Mouse (Mus musculus) limb, embryonic 13.5 days (tissue): ENCODE data around the gene Gm10135. TPM values are rescaled to one million over a fixed set of nuclear protein-coding genes. Genes with fewer than 3 reads are reported as not detected.

ENCODE experiments used
- ATAC-seq: fragments of 200-750 bp; cut with Nextera tagmentation; 2 replicates; pipeline ENCODE4 v1.8.0; 2017; ENCODE audit warnings: low read depth, moderate number of reproducible peaks, moderate TSS enrichment; ENCODE audit not compliant: low FRiP score
- H3K27ac ChIP-seq: fragments of 300-500 bp; sonication (generic); 2 replicates; pipeline ENCODE4 v1.5.1; 2015; ENCODE audit warnings: inconsistent platforms, mild to moderate bottlenecking, moderate library complexity
- H3K27me3 ChIP-seq: fragments of 300-500 bp; sonication (generic); 2 replicates; pipeline ENCODE4 v1.6.1; 2015; ENCODE audit warnings: mild to moderate bottlenecking, inconsistent platforms
- H3K36me3 ChIP-seq: fragments of 300-500 bp; sonication (generic); 2 replicates; pipeline ENCODE4 v1.6.1; 2015; ENCODE audit warnings: inconsistent platforms, mild to moderate bottlenecking, moderate library complexity
- H3K4me1 ChIP-seq: fragments of 300-500 bp; sonication (generic); 2 replicates; pipeline ENCODE4 v1.6.1; 2015; ENCODE audit warnings: inconsistent platforms
- H3K4me2 ChIP-seq: fragments of 300-500 bp; sonication (generic); replicated peaks from 2 replicates; pipeline ENCODE4 v1.6.1; 2015; ENCODE audit warnings: inconsistent platforms, mild to moderate bottlenecking, moderate library complexity
- H3K4me3 ChIP-seq: fragments of 300-500 bp; sonication (generic); 2 replicates; pipeline ENCODE4 v1.5.1; 2015; ENCODE audit warnings: moderate library complexity, mild to moderate bottlenecking, inconsistent platforms
- H3K9ac ChIP-seq: fragments of 300-500 bp; sonication (generic); 2 replicates; pipeline ENCODE4 v1.6.1; 2015; ENCODE audit warnings: mild to moderate bottlenecking, inconsistent platforms
- H3K9me3 ChIP-seq: fragments of 300-500 bp; sonication (generic); 2 replicates; pipeline ENCODE4 v1.6.1; 2016; ENCODE audit warnings: inconsistent platforms
- WGBS: fragments of 180-500 bp; shearing (Covaris S2); methylation state at CpG from one replicate; pipeline ENCODE4 v1.1.7; 2015; 5-methylcytosine and 5-hydroxymethylcytosine counted together
- polyA plus RNA-seq: library from polyadenylated mRNA; unstranded; fragments of >200 nt; fragmentation: Nextera tagmentation; extraction: Ambion mirVana; gene quantifications from 2 replicates; pipeline ENCODE4 v1.2.1, GENCODE M21; 2015

Gm10135 gene
- polyA plus RNA-seq, 1 experiment from 2014 or later = not detected

- WGBS = 35% methylated on average over 4 of the region's 4 CpGs
- ATAC-seq = no peak
- peak overlapping the region; percentile 39; the same call in 1 of the 2 replicates for H3K27ac ChIP-seq
- H3K36me3 ChIP-seq = no peaks in the 10 kb centered on the region
- H3K9ac ChIP-seq = peak overlapping the region; percentile 99
- H3K4me3 ChIP-seq = peak overlapping the region; percentile 97
- peak overlapping the region; percentile 77 for H3K4me2 ChIP-seq
- H3K9me3 ChIP-seq = no peaks in the 10 kb centered on the region
- peaks cover 27% of the 10 kb centered on the region for H3K4me1 ChIP-seq
- H3K27me3 ChIP-seq = peaks cover 3% of the 10 kb centered on the region; the same call in 1 of the 2 replicates
These were observed 58.5 kb downstream of the Gm10135 start for GRCm38 (mm10) chr5:72916048-72916447.

Other genes starting within 250 kb of the Gm10135 start
- 0.11 and 0.18 TPM in 2 replicates for gene Txk, start 221.9 kb downstream of the Gm10135 start, polyA plus RNA-seq
- gene Tec, start 106.2 kb downstream of the Gm10135 start, polyA plus RNA-seq = 5.2 and 5.5 TPM in 2 replicates
- 14.7 and 16.0 TPM in 2 replicates for gene Slain2, start 60.4 kb downstream of the Gm10135 start, polyA plus RNA-seq
- 0.28 and 0.66 TPM in 2 replicates for gene Slc10a4, start 32.2 kb upstream of the Gm10135 start, polyA plus RNA-seq